Mouse (Mus musculus): ENCODE results near the gene Gm37240. TPM values are rescaled to one million over a fixed set of nuclear protein-coding genes. Genes with fewer than 3 reads are reported as not detected.
A peak's percentile ranks its signal among the peaks of the same experiment; 100 is the strongest.

Gm37240 gene
- polyA plus RNA-seq, 1 experiment from 2014 or later, result 1.1 TPM

GRCm38 (mm10) chr3:85592067-85592466 lies 295.3 kb downstream of the Gm37240 start:
- Histone ChIP-seq H3K9me3 (replicated peaks; ENCODE audit: control insufficient read depth, low read length) (no peaks in the 10 kb centered on the region), H3K27ac (ENCODE audit: low read depth, low read length) (no peak overlapping the region), H3K4me2 (ENCODE audit: low read length) (no peak overlapping the region), H3K36me3 (ENCODE audit: control insufficient read depth, insufficient read depth, low read length) (no peaks in the 10 kb centered on the region), H3K9ac (ENCODE audit: low read length) (no peak overlapping the region), H3K27me3 (replicated peaks; ENCODE audit: control insufficient read depth, insufficient read depth, low read length) (no peaks in the 10 kb centered on the region), H3K4me3 (ENCODE audit: low read depth, low read length) (no peak overlapping the region), H3K4me1 (ENCODE audit: control insufficient read depth, insufficient read depth, low read length) (no peaks in the 10 kb centered on the region)
- 89% methylated on average over 4 of the region's 4 CpGs for WGBS
- ATAC-seq (no peak), DNase-seq (ENCODE audit: low spot score) (no peak)

DNA sequence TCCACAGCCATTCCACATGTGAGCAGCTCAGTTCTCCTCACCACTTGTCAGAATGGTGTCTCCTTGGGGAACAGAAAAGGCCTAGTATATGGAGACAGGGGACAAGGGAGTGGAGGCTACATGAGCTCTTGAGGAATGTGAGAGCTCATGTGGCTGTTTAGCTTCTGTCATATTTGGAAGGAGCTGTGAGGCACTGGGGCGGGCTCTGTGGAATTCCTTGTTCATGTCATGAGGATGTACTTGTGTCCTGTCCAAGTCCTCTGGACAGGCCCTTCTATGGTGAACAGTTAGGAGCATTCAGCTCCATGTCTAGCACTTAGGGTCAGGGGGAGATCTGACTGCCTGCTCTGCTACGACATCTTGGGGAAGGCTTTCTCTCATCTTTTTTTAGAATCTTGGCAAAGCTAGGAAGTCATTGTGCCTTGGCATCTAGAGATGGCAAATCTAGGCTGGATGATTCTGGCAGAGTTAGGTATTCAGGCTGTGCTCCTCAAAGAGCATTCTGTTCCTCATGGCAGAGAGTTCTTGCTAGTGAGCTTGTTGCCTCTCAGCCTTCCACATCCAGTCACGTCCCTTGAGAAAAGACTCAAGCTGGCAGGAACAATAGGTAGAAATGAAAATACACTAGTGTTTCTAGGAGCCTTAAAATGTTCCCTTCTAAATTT lies 297.1 kb downstream of the Gm37240 start:
- Histone ChIP-seq H3K9me3 (replicated peaks; ENCODE audit: control insufficient read depth, low read length) (no peaks in the 10 kb centered on the region), H3K4me3 (ENCODE audit: low read depth, low read length) (no peak overlapping the region), H3K4me2 (ENCODE audit: low read length) (no peak overlapping the region), H3K36me3 (ENCODE audit: control insufficient read depth, insufficient read depth, low read length) (no peaks in the 10 kb centered on the region), H3K4me1 (ENCODE audit: control insufficient read depth, insufficient read depth, low read length) (no peaks in the 10 kb centered on the region), H3K27me3 (replicated peaks; ENCODE audit: control insufficient read depth, insufficient read depth, low read length) (no peaks in the 10 kb centered on the region), H3K9ac (ENCODE audit: low read length) (no peak overlapping the region), H3K27ac (ENCODE audit: low read depth, low read length) (no peak overlapping the region)
- no peak for DNase-seq (ENCODE audit: low spot score)
- ATAC-seq, result no peak
- whole genome bisulfite sequencing, result 80% methylated on average over 3 of the region's 3 CpGs

DNA sequence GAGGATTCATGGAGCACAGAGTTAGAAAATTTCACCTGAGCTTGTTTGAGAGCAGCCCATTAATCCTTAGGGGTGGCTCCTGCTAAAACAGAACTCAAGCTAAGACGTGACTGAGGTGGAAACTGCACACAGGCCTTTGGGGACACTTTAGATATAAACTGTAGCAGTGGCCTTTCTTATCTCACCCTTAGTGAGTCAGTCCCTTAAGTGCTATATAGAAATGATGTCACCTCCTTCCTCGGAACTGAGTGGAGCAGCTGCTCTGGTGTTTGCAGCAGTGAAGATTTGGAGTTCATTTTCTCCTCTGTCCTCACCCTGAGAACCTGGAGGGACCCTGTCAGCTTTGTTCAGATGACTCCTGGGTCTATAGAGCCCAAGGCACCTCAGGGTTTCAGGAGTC lies 298.6 kb downstream of the Gm37240 start:
- no peak overlapping the region for H3K27ac ChIP-seq (ENCODE audit: low read depth, low read length)
- H3K9me3 ChIP-seq (replicated peaks; ENCODE audit: control insufficient read depth, low read length), result no peaks in the 10 kb centered on the region
- no peaks in the 10 kb centered on the region for H3K36me3 ChIP-seq (ENCODE audit: control insufficient read depth, insufficient read depth, low read length)
- 77% methylated on average over 2 of the region's 2 CpGs for WGBS
- no peak overlapping the region for H3K4me2 ChIP-seq (ENCODE audit: low read length)
- no peak overlapping the region for H3K4me3 ChIP-seq (ENCODE audit: low read depth, low read length)
- DNase-seq (ENCODE audit: low spot score) (no peak), ATAC-seq (no peak)
- no peaks in the 10 kb centered on the region for H3K4me1 ChIP-seq (ENCODE audit: control insufficient read depth, insufficient read depth, low read length)
- no peaks in the 10 kb centered on the region for H3K27me3 ChIP-seq (replicated peaks; ENCODE audit: control insufficient read depth, insufficient read depth, low read length)
- H3K9ac ChIP-seq (ENCODE audit: low read length), result no peak overlapping the region

- no peak for ATAC-seq
- DNase-seq (ENCODE audit: low spot score), result no peak
- no peaks in the 10 kb centered on the region for H3K27me3 ChIP-seq (replicated peaks; ENCODE audit: control insufficient read depth, insufficient read depth, low read length)
- H3K4me2 ChIP-seq (ENCODE audit: low read length), result no peak overlapping the region
- H3K9ac ChIP-seq (ENCODE audit: low read length), result no peak overlapping the region
- H3K4me1 ChIP-seq (ENCODE audit: control insufficient read depth, insufficient read depth, low read length), result no peaks in the 10 kb centered on the region
- no peaks in the 10 kb centered on the region for H3K36me3 ChIP-seq (ENCODE audit: control insufficient read depth, insufficient read depth, low read length)
- 87% methylated on average over 4 of the region's 4 CpGs for WGBS
- no peak overlapping the region for H3K4me3 ChIP-seq (ENCODE audit: low read depth, low read length)
- no peak overlapping the region for H3K27ac ChIP-seq (ENCODE audit: low read depth, low read length)
- no peaks in the 10 kb centered on the region for H3K9me3 ChIP-seq (replicated peaks; ENCODE audit: control insufficient read depth, low read length)
These were observed 302.4 kb downstream of the Gm37240 start for GRCm38 (mm10) chr3:85584966-85585365.

DNA sequence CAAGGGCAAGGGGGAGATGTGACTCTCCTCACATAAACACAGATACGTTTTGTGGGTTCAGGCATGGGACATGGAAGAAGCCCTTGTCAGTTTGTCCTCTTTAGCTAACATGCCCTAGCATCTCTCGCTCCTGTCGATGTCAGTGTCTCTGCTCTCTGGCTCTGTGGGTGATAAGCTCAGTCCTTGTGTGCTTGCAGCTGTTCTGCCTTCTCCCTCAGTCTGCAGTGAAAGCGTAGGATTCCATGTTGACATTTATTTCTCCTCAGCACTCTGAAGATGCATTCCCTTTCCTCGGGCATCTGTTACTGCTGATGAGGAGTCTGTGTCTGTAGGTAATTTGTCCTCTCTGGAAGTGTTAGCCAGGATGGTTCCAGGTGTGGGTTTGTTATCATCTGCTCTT lies 304.1 kb downstream of the Gm37240 start:
- Histone ChIP-seq H3K36me3 (ENCODE audit: control insufficient read depth, insufficient read depth, low read length) (no peaks in the 10 kb centered on the region), H3K27ac (ENCODE audit: low read depth, low read length) (no peak overlapping the region), H3K4me3 (ENCODE audit: low read depth, low read length) (no peak overlapping the region), H3K4me1 (ENCODE audit: control insufficient read depth, insufficient read depth, low read length) (no peaks in the 10 kb centered on the region), H3K27me3 (replicated peaks; ENCODE audit: control insufficient read depth, insufficient read depth, low read length) (no peaks in the 10 kb centered on the region), H3K9ac (ENCODE audit: low read length) (no peak overlapping the region), H3K9me3 (replicated peaks; ENCODE audit: control insufficient read depth, low read length) (no peaks in the 10 kb centered on the region), H3K4me2 (ENCODE audit: low read length) (no peak overlapping the region)
- 90% methylated on average over 5 of the region's 5 CpGs for WGBS
- DNase-seq (ENCODE audit: low spot score), result no peak
- ATAC-seq, result no peak

- Histone ChIP-seq H3K9ac (ENCODE audit: low read length) (no peak overlapping the region), H3K36me3 (ENCODE audit: control insufficient read depth, insufficient read depth, low read length) (no peaks in the 10 kb centered on the region), H3K4me3 (ENCODE audit: low read depth, low read length) (no peak overlapping the region), H3K27me3 (replicated peaks; ENCODE audit: control insufficient read depth, insufficient read depth, low read length) (no peaks in the 10 kb centered on the region), H3K27ac (ENCODE audit: low read depth, low read length) (no peak overlapping the region), H3K4me1 (ENCODE audit: control insufficient read depth, insufficient read depth, low read length) (no peaks in the 10 kb centered on the region), H3K4me2 (ENCODE audit: low read length) (no peak overlapping the region), H3K9me3 (replicated peaks; ENCODE audit: control insufficient read depth, low read length) (no peaks in the 10 kb centered on the region)
- WGBS, result 83% methylated on average over 2 of the region's 2 CpGs
- ATAC-seq (no peak), DNase-seq (ENCODE audit: low spot score) (no peak)
These were observed 304.6 kb downstream of the Gm37240 start for GRCm38 (mm10) chr3:85582726-85583125.

DNA sequence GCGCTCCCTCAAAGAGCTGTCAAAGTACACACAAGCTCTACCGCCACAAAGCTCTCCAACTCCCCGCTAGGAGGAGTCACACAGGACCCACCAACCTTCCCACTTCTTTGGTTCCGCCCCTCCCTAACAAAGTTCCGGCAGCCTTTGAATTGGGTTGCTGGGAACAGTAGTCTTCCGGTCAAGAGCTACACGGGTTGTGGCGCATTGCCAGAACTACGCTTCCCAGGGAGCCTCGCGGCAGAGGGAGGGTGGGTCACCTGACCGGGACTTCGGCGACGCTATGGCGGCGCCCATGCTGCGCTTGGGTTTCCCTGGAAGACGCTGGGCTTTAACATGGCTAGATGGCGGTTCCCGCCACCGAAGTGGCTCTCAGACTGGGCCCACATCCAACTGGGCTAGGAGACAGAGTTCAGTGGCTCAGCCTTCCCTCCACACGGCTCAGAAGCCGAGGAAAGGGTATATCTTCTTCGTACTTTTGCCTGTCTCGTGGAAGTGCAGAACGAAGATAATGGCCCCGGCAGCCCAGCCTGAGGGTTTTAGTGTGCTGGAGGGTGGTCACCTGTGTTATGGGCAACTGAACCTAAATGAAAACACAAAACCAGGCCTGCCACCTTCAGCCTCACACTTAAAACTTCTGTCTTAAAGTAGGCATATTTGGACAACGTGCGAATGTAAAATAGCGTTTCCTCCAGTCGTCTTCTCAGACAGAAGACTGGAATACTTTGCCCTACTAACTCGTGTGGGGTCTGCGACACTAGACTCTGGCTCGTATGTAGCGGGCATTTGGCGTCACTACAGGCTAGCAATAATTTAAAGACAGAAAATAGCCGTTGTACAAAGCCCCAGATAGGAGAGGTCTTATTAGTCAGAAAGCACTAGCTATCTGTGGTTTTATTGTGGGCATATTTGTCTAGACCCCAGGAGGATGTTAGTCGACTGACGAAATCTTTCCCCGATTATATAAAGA lies 313.2 kb downstream of the Gm37240 start, which contains the start of gene Gatb:
TSS of gene Gatb (plus strand) at position 256 of the 967 bp plus-strand sequence.
- peaks cover 2% of the 10 kb centered on the region; the same call in 1 of the 2 replicates for H3K4me1 ChIP-seq (ENCODE audit: control insufficient read depth, insufficient read depth, low read length)
- H3K27me3 ChIP-seq (replicated peaks; ENCODE audit: control insufficient read depth, insufficient read depth, low read length), result no peaks in the 10 kb centered on the region
- DNase-seq (ENCODE audit: low spot score), result peak; percentile 100
- H3K27ac ChIP-seq (ENCODE audit: low read depth, low read length), result peak within 1 kb of the TSS; percentile 76
- peak within 1 kb of the TSS; percentile 79 for H3K4me2 ChIP-seq (ENCODE audit: low read length)
- H3K4me3 ChIP-seq (ENCODE audit: low read depth, low read length), result peak within 1 kb of the TSS; percentile 72
- peak within 1 kb of the TSS; percentile 84 for H3K9ac ChIP-seq (ENCODE audit: low read length)
- no peaks in the 10 kb centered on the region for H3K36me3 ChIP-seq (ENCODE audit: control insufficient read depth, insufficient read depth, low read length)
- ATAC-seq, result peak; percentile 100
- WGBS, result 3% methylated on average over 41 of the region's 41 CpGs
- H3K9me3 ChIP-seq (replicated peaks; ENCODE audit: control insufficient read depth, low read length), result no peaks in the 10 kb centered on the region

DNA sequence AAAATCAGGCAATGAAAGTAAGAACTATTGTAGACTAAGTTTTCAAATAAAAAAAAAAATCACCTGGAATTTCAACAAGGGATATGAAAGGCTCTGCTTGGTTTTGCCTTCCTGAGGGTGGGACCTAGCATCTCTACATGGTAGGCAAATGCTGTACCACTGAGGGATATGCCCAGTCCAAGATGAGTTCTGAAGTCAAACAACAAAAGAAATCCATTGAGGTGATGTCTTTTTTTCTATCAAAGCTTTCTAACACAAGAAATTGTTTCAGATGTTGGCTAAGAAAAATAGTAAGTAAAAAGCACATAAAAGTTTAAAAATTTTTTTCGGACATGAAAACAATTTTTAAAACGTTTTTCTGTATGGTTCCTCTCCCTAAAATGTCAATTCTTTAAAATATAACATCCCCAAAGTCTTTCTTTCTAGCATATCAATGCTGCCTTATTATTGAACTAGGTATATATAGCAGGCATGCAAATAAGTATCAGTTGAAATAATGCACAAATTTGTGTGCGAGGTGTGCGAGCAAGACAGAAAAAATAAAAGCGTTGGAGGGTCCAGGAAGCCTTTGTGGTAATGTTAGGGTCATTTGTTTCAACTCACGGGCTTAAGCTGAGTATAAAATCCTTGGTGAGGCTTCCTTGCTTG lies 314.0 kb downstream of the Gm37240 start:
- H3K4me1 ChIP-seq (ENCODE audit: control insufficient read depth, insufficient read depth, low read length), result peaks cover 2% of the 10 kb centered on the region; the same call in 1 of the 2 replicates
- peak overlapping the region; percentile 79 for H3K4me2 ChIP-seq (ENCODE audit: low read length)
- no peak overlapping the region for H3K27ac ChIP-seq (ENCODE audit: low read depth, low read length)
- ATAC-seq, result no peak
- no peak for DNase-seq (ENCODE audit: low spot score)
- H3K36me3 ChIP-seq (ENCODE audit: control insufficient read depth, insufficient read depth, low read length), result no peaks in the 10 kb centered on the region
- 24% methylated on average over 6 of the region's 6 CpGs for WGBS
- no peak overlapping the region for H3K9ac ChIP-seq (ENCODE audit: low read length)
- no peaks in the 10 kb centered on the region for H3K27me3 ChIP-seq (replicated peaks; ENCODE audit: control insufficient read depth, insufficient read depth, low read length)
- no peaks in the 10 kb centered on the region for H3K9me3 ChIP-seq (replicated peaks; ENCODE audit: control insufficient read depth, low read length)
- peak overlapping the region; percentile 72 for H3K4me3 ChIP-seq (ENCODE audit: low read depth, low read length)
